Mouse (Mus musculus) thymus, adult 2 months (tissue): ENCODE measurements at regions not wholly inside any gene's neighbourhood (a gene's known extent, or its start where the extent isn't known, plus 50 kb on each side); places are given as distances from the start of the nearest gene placed in this dataset.

ENCODE experiments used
- CTCF ChIP-seq: fragments of 200-500 bp; IDR thresholded peaks from 2 replicates; pipeline ENCODE4 v1.5.1; 2012; ENCODE audit warnings: mild to moderate bottlenecking, control low read depth, low read length, moderate library complexity, borderline replicate concordance; ENCODE audit not compliant: control insufficient read depth, poor library complexity, insufficient read depth; ENCODE audit errors: extremely low read depth
- POLR2A ChIP-seq: fragments of 200-500 bp; IDR thresholded peaks from 2 replicates; pipeline ENCODE4 v1.6.1; 2012; ENCODE audit warnings: mild to moderate bottlenecking, low read length, control low read depth, moderate library complexity; ENCODE audit not compliant: control insufficient read depth, poor library complexity, insufficient read depth; ENCODE audit errors: extremely low read depth

DNA sequence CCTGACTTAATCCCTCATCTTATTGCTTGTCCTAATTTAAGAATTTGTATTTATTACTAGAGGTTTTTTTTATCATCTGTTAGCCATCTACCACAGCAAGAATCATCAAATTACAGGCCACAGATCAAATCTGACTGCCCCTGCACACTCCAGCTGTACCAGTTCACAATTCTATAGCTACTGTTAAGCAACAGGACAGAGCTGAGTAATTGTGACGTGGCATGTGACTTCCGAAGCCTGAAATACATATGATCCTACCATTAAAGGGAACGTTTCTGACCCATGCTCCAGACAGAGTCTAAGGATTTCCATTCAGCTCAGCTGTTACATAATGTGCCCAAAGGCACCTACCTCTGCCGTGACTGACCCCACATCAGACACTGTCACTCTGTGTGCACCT, 74.0 kb upstream of the Mboat1 start:
- TF ChIP-seq CTCF: no peak
- TF ChIP-seq POLR2A: no peak
